Mouse (Mus musculus) testis, adult 2 months (tissue): ENCODE measurements around the gene Lkaaear1. TPM values are rescaled to one million over a fixed set of nuclear protein-coding genes. Genes with fewer than 3 reads are reported as not detected.

Experiments used
- H3K27ac ChIP-seq: fragments of 200-500 bp; 2 replicates; pipeline ENCODE4 v1.5.1; 2012; ENCODE audit warnings: low read depth, low read length; ENCODE audit not compliant: control insufficient read depth, insufficient read depth
- H3K27me3 ChIP-seq: fragments of 200-500 bp; 2 replicates; pipeline ENCODE4 v1.6.1; 2012; ENCODE audit warnings: mild to moderate bottlenecking, low read length, moderate library complexity; ENCODE audit not compliant: control insufficient read depth, insufficient read depth
- H3K36me3 ChIP-seq: fragments of 200-500 bp; 2 replicates; pipeline ENCODE4 v1.6.1; 2012; ENCODE audit warnings: mild to moderate bottlenecking, low read length; ENCODE audit not compliant: control insufficient read depth, insufficient read depth
- H3K4me1 ChIP-seq: fragments of 200-500 bp; 2 replicates; pipeline ENCODE4 v1.6.1; 2012; ENCODE audit warnings: low read length; ENCODE audit not compliant: control insufficient read depth, insufficient read depth
- H3K4me3 ChIP-seq: fragments of 200-500 bp; 2 replicates; pipeline ENCODE4 v1.5.1; 2012; ENCODE audit warnings: low read depth, mild to moderate bottlenecking, low read length, moderate library complexity, mixed read lengths; ENCODE audit not compliant: control insufficient read depth
- CTCF ChIP-seq: fragments of 200-500 bp; IDR thresholded peaks from 2 replicates; pipeline ENCODE4 v1.5.1; 2012; ENCODE audit warnings: low read depth, mild to moderate bottlenecking, inconsistent platforms, low read length, moderate library complexity; ENCODE audit not compliant: control insufficient read depth, insufficient read depth, insufficient replicate concordance
- POLR2A ChIP-seq: fragments of 200-500 bp; IDR thresholded peaks from 2 replicates; pipeline ENCODE4 v1.6.1; 2012; ENCODE audit warnings: low read depth, mild to moderate bottlenecking, inconsistent platforms, low read length, moderate library complexity; ENCODE audit not compliant: control insufficient read depth
- polyA plus RNA-seq: library from polyadenylated mRNA; depleted of rRNA; stranded (reverse); fragments of >200 nt; gene quantifications from 2 replicates; pipeline ENCODE4 v1.2.3, GENCODE M21; 2012

Lkaaear1 gene
- polyA plus RNA-seq, 1 experiment: 409 TPM

DNA sequence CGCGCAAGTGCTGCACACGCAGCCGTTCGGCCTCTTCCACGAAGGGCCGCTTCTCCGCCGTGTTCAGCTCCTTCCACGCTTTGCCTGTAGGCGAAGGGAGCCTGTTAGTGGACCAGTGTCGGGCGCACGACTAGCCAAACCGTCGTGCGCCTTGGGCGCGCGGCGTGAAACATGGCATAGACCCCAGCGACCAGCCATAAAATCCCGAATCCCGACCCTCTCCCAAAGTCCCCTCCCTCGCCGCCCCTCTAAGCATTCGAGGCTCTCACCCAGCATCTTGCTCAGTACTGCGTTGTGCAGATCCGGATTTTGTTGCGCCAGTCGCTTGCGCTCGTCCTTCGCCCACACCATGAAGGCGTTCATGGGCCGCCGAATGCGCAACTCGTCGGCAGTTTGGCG is 27.3 kb downstream of the Lkaaear1 start:
- Histone ChIP-seq H3K27ac (no peak overlapping the region), H3K4me1 (peaks cover 32% of the 10 kb centered on the region), H3K4me3 (peak overlapping the region; percentile 82), H3K36me3 (no peaks in the 10 kb centered on the region), H3K27me3 (no peaks in the 10 kb centered on the region)
- no peak for TF ChIP-seq CTCF
- TF ChIP-seq POLR2A: no peak

- Histone ChIP-seq H3K4me1 (peaks cover 28% of the 10 kb centered on the region), H3K4me3 (peak overlapping the region; percentile 82), H3K36me3 (no peaks in the 10 kb centered on the region), H3K27ac (no peak overlapping the region), H3K27me3 (no peaks in the 10 kb centered on the region)
- TF ChIP-seq POLR2A (no peak), CTCF (no peak)
These were observed 27.8 kb downstream of the Lkaaear1 start for GRCm38 (mm10) chr2:181670285-181670912.

GRCm38 (mm10) chr2:181663298-181663630 is 35.0 kb downstream of the Lkaaear1 start:
- H3K4me1 ChIP-seq: peaks cover 9% of the 10 kb centered on the region
- no peak overlapping the region for H3K27ac ChIP-seq
- no peaks in the 10 kb centered on the region for H3K27me3 ChIP-seq
- H3K4me3 ChIP-seq: no peak overlapping the region
- H3K36me3 ChIP-seq: no peaks in the 10 kb centered on the region
- no peak for TF ChIP-seq CTCF
- no peak for TF ChIP-seq POLR2A

DNA sequence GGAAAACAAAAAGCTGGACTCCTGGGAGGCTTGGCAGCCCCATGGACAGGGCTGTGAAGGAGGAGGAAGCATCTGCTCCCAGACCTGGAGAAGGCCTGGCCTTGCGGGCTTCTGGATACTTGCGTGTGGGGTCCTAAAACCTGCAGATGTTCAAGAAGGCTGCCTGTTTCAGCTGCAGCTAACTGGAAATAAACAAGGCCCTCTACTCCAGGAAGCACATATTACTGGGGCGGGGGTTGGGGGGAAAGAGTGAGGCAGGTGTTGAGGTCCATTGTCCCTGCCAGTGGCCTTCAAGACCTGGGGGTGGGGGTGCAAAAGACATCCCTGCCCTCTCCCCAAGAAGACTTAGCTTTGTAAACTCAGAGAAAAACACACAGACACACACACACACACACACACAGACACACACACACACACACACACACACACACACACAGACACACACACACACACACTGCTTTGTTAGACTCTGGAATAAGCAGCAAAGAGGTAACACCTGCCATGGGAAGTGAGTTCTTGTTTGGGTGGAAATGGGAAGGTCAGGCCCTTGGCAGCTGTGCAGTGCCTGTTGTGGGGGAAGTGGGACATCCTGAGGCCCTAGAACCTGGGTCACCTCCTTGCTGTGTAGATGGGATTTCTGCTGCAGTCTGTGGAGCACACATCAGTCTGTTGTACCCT is 35.5 kb downstream of the Lkaaear1 start:
- H3K4me3 ChIP-seq: no peak overlapping the region
- peaks cover 9% of the 10 kb centered on the region for H3K4me1 ChIP-seq
- no peaks in the 10 kb centered on the region for H3K36me3 ChIP-seq
- no peak for TF ChIP-seq POLR2A
- no peak for TF ChIP-seq CTCF
- H3K27me3 ChIP-seq: no peaks in the 10 kb centered on the region
- no peak overlapping the region for H3K27ac ChIP-seq

DNA sequence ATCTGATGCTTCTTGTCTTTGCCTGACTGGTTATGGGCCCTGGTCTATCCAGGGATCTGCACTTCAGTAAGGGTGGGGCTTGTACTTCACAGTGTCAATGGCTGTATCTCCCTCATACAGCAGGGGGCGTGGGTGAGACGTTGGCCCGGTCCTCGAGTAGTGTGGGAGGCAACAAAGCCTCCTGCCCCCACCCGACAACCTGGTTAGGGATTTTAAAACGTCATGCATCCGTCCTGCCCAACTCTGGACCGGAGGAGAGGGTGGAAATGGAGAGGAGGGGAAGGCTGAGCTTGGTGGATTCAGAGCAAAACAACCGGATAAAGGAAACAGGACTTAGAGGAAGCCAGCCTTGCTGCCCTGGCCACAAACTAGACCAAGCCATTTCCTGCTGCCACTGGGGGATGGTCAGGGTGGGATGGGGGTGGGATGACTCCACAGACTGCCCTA is 38.6 kb downstream of the Lkaaear1 start:
- peak overlapping the region; percentile 77 for H3K4me3 ChIP-seq
- TF ChIP-seq CTCF (peak; percentile 81; the same call in 1 of the 2 replicates), POLR2A (no peak)
- peaks cover 9% of the 10 kb centered on the region for H3K4me1 ChIP-seq
- peak overlapping the region; percentile 28; the same call in 1 of the 2 replicates for H3K27ac ChIP-seq
- H3K36me3 ChIP-seq: no peaks in the 10 kb centered on the region
- no peaks in the 10 kb centered on the region for H3K27me3 ChIP-seq

GRCm38 (mm10) chr2:181658930-181659555 is 39.2 kb downstream of the Lkaaear1 start:
- Histone ChIP-seq H3K27me3 (no peaks in the 10 kb centered on the region), H3K36me3 (no peaks in the 10 kb centered on the region), H3K4me1 (peaks cover 9% of the 10 kb centered on the region), H3K27ac (peak overlapping the region; percentile 54; the same call in 1 of the 2 replicates), H3K4me3 (peak overlapping the region; percentile 77)
- TF ChIP-seq POLR2A (peak; percentile 26; the same call in 1 of the 2 replicates), CTCF (peak; percentile 60; the same call in 1 of the 2 replicates)

GRCm38 (mm10) chr2:181658528-181658927 is 39.7 kb downstream of the Lkaaear1 start:
- Histone ChIP-seq H3K4me1 (peaks cover 9% of the 10 kb centered on the region), H3K36me3 (no peaks in the 10 kb centered on the region), H3K27ac (no peak overlapping the region), H3K4me3 (peak overlapping the region; percentile 77), H3K27me3 (no peaks in the 10 kb centered on the region)
- TF ChIP-seq POLR2A (no peak), CTCF (no peak)
